In genomic region chr10:128621986-128622520, GRCm38 (mm10) we compare ENCODE assay signal across 19 mouse cellular contexts. TPM values are rescaled to one million over a fixed set of nuclear protein-coding genes. Genes with fewer than 3 reads are reported as not detected.
DNase-seq lines count a peak whose midpoint lies in the region; ATAC-seq lines count a peak whose summit lies in the region.
"Had no signal": no experiment of that assay in that cellular context is flagged by ENCODE, and none has a peak within 500 bp of the region (broad histone marks: within the 10 kb centered on the region; RNA-seq: fewer than 3 reads in every experiment).

No protein-coding gene starts in this region.

- H3K36me3 ChIP-seq in limb, embryonic 15.5 days: peaks cover 25% of the 10 kb centered on the region
- H3K36me3 ChIP-seq in limb, embryonic 10.5 days: peaks cover 32% of the 10 kb centered on the region

- H3K27ac ChIP-seq in limb, embryonic 15.5 days: peak overlapping the region; percentile 22; the same call in 1 of the 2 replicates
- no peak overlapping the region for H3K27ac ChIP-seq in limb, embryonic 10.5 days
- H3K27ac ChIP-seq: hindbrain, embryonic 12.5 days; liver, embryonic 13.5 days had no signal

- DNase-seq in embryo, embryonic 10 days (ENCODE audit: low spot score): peak; percentile 47
- no peak for DNase-seq in embryo, embryonic 11 days
- no peak for DNase-seq in limb, embryonic 10.5 days (ENCODE audit: low spot score)
- DNase-seq in A20 (ENCODE audit: low read depth, low spot score) (peak; percentile 57), ZHBTc4 (ENCODE audit: low read depth, low spot score) (peak; percentile 57)
- no peak for DNase-seq in adrenal gland, postnatal 25 days
- no peak for DNase-seq in left cerebral cortex, adult 9 months (ENCODE audit: low spot score in 2 of 2)
- DNase-seq: adrenal gland, postnatal 14 days; cerebellum, adult 11 months; cerebellum, postnatal 10 days; gastrocnemius, postnatal 36 days; left cerebral cortex, postnatal 4 days; liver, embryonic 13.5 days; lung, postnatal 10 days; thymus, postnatal 14 days had no signal

- no peak overlapping the region for H3K9ac ChIP-seq in limb, embryonic 15.5 days
- H3K9ac ChIP-seq: hindbrain, embryonic 12.5 days; liver, embryonic 13.5 days had no signal

- H3K4me3 ChIP-seq in limb, embryonic 15.5 days: no peak overlapping the region
- no peak overlapping the region for H3K4me3 ChIP-seq in limb, embryonic 10.5 days
- H3K4me3 ChIP-seq: hindbrain, embryonic 12.5 days; liver, embryonic 13.5 days; megakaryocyte, embryonic 14.5 days had no signal

- no peaks in the 10 kb centered on the region for H3K9me3 ChIP-seq in limb, embryonic 15.5 days
- no peaks in the 10 kb centered on the region for H3K9me3 ChIP-seq in limb, embryonic 10.5 days (replicated peaks)
- H3K9me3 ChIP-seq: hindbrain, embryonic 12.5 days; liver, embryonic 13.5 days; megakaryocyte, embryonic 14.5 days had no signal

- no peaks in the 10 kb centered on the region for H3K27me3 ChIP-seq in limb, embryonic 15.5 days
- no peaks in the 10 kb centered on the region for H3K27me3 ChIP-seq in limb, embryonic 10.5 days (ENCODE audit: low read depth, poor library complexity, severe bottlenecking)
- H3K27me3 ChIP-seq: hindbrain, embryonic 12.5 days; liver, embryonic 13.5 days; megakaryocyte, embryonic 14.5 days had no signal

- no peak for ATAC-seq in limb, embryonic 15.5 days (ENCODE audit: insufficient number of reproducible peaks, low FRiP score, low TSS enrichment, low read depth)
- ATAC-seq: forebrain, embryonic 16.5 days had no signal

- peaks cover 5% of the 10 kb centered on the region for H3K4me1 ChIP-seq in limb, embryonic 15.5 days
- H3K4me1 ChIP-seq in limb, embryonic 10.5 days: peaks cover 6% of the 10 kb centered on the region

- no peak overlapping the region for H3K4me2 ChIP-seq in limb, embryonic 15.5 days
- H3K4me2 ChIP-seq: hindbrain, embryonic 12.5 days; liver, embryonic 13.5 days had no signal

- WGBS in limb, embryonic 15.5 days: 71% methylated on average over 3 of the region's 3 CpGs
- 76% methylated on average over 3 of the region's 3 CpGs for WGBS in limb, embryonic 10.5 days

RNA-seq across cellular contexts. Expression of gene Rps26, which starts 4.5 kb away (rescaled TPM):
- polyA plus RNA-seq in limb, embryonic 15.5 days (2015; fragmentation: Nextera tagmentation; extraction: Ambion mirVana): 584 and 840 TPM in 2 replicates
- 592 and 676 TPM in 2 replicates for polyA plus RNA-seq in limb, embryonic 10.5 days (2016; fragmentation: Nextera tagmentation; extraction: Ambion mirVana)
- 688 and 827 TPM in 2 replicates for total RNA-seq in adrenal gland, postnatal 25 days (2021)

RNA-seq across cellular contexts. Expression of gene Ikzf4, which starts 23.7 kb away (rescaled TPM):
- polyA plus RNA-seq in limb, embryonic 15.5 days (2015; fragmentation: Nextera tagmentation; extraction: Ambion mirVana): 3.5 and 4.1 TPM in 2 replicates
- 2.4 and 2.9 TPM in 2 replicates for polyA plus RNA-seq in limb, embryonic 10.5 days (2016; fragmentation: Nextera tagmentation; extraction: Ambion mirVana)
- total RNA-seq in adrenal gland, postnatal 25 days (2021): 1.5 and 2.0 TPM in 2 replicates

RNA-seq across cellular contexts. Expression of gene Erbb3, which starts 32.6 kb away (rescaled TPM):
- polyA plus RNA-seq in limb, embryonic 15.5 days (2015; fragmentation: Nextera tagmentation; extraction: Ambion mirVana): 20.4 and 20.8 TPM in 2 replicates
- polyA plus RNA-seq in limb, embryonic 10.5 days (2016; fragmentation: Nextera tagmentation; extraction: Ambion mirVana): 3.2 and 5.3 TPM in 2 replicates
- 2.8 and 3.8 TPM in 2 replicates for total RNA-seq in adrenal gland, postnatal 25 days (2021)

RNA-seq across cellular contexts. Expression of gene Suox, which starts 51.8 kb away (rescaled TPM):
- polyA plus RNA-seq in limb, embryonic 15.5 days (2015; fragmentation: Nextera tagmentation; extraction: Ambion mirVana): 22.1 and 24.7 TPM in 2 replicates
- 11.3 and 12.5 TPM in 2 replicates for polyA plus RNA-seq in limb, embryonic 10.5 days (2016; fragmentation: Nextera tagmentation; extraction: Ambion mirVana)
- 18.8 and 21.1 TPM in 2 replicates for total RNA-seq in adrenal gland, postnatal 25 days (2021)

RNA-seq across cellular contexts. Expression of gene Pa2g4, which starts 56.3 kb away (rescaled TPM):
- polyA plus RNA-seq in limb, embryonic 15.5 days (2015; fragmentation: Nextera tagmentation; extraction: Ambion mirVana): 194 and 209 TPM in 2 replicates
- polyA plus RNA-seq in limb, embryonic 10.5 days (2016; fragmentation: Nextera tagmentation; extraction: Ambion mirVana): 267 and 322 TPM in 2 replicates
- total RNA-seq in adrenal gland, postnatal 25 days (2021): 83.8 and 97.6 TPM in 2 replicates

Comparison
In these comparisons a context has a peak if more than half of its experiments do, and no peak if none do; other contexts are left out.
1. DNase-seq: peak in embryo, embryonic 10 days (single experiment), A20 (single experiment) and ZHBTc4 (single experiment); none in embryo, embryonic 11 days (single experiment), limb, embryonic 10.5 days (single experiment), adrenal gland, postnatal 25 days (single experiment) and left cerebral cortex, adult 9 months (0 of 2).